Mouse (Mus musculus) embryonic facial prominence, embryonic 15.5 days (tissue): ENCODE results near the gene Pcnx. TPM values are rescaled to one million over a fixed set of nuclear protein-coding genes. Genes with fewer than 3 reads are reported as not detected.
A peak's percentile ranks its signal among the peaks of the same experiment; 100 is the strongest.

Source experiments
- ATAC-seq: fragments of 200-750 bp; cut with Nextera tagmentation; 2 replicates; pipeline ENCODE4 v1.8.0; 2017; ENCODE audit warnings: low read depth, moderate TSS enrichment; ENCODE audit not compliant: insufficient number of reproducible peaks, low FRiP score, low TSS enrichment
- H3K27ac ChIP-seq: fragments of 300-500 bp; sonication (generic); replicated peaks from 2 replicates; pipeline ENCODE4 v1.5.1; 2015; ENCODE audit warnings: mild to moderate bottlenecking, inconsistent platforms
- H3K27me3 ChIP-seq: fragments of 300-500 bp; sonication (generic); 2 replicates; pipeline ENCODE4 v1.6.1; 2015; ENCODE audit warnings: inconsistent platforms
- H3K36me3 ChIP-seq: fragments of 300-500 bp; sonication (generic); 2 replicates; pipeline ENCODE4 v1.6.1; 2015; ENCODE audit warnings: mild to moderate bottlenecking, inconsistent platforms
- H3K4me1 ChIP-seq: fragments of 300-500 bp; sonication (generic); 2 replicates; pipeline ENCODE4 v1.6.1; 2015; ENCODE audit warnings: inconsistent platforms
- H3K4me2 ChIP-seq: fragments of 300-500 bp; sonication (generic); replicated peaks from 2 replicates; pipeline ENCODE4 v1.6.1; 2015; ENCODE audit warnings: mild to moderate bottlenecking, inconsistent platforms
- H3K4me3 ChIP-seq: fragments of 300-500 bp; sonication (generic); replicated peaks from 2 replicates; pipeline ENCODE4 v1.5.1; 2015; ENCODE audit warnings: mild to moderate bottlenecking, inconsistent platforms
- H3K9ac ChIP-seq: fragments of 300-500 bp; sonication (generic); 2 replicates; pipeline ENCODE4 v1.6.1; 2015; ENCODE audit warnings: inconsistent platforms
- H3K9me3 ChIP-seq: fragments of 300-500 bp; sonication (generic); replicated peaks from 2 replicates; pipeline ENCODE4 v1.6.1; 2016; ENCODE audit warnings: inconsistent platforms
- WGBS: fragments of 180-500 bp; shearing (Covaris S2); methylation state at CpG from one replicate; pipeline ENCODE4 v1.1.7; 2015; 5-methylcytosine and 5-hydroxymethylcytosine counted together
- polyA plus RNA-seq: library from polyadenylated mRNA; unstranded; fragments of >200 nt; fragmentation: Nextera tagmentation; extraction: Ambion mirVana; gene quantifications from 2 replicates; pipeline ENCODE4 v1.2.1, GENCODE M21; 2015

Pcnx gene
- polyA plus RNA-seq, 1 experiment from 2014 or later = 11.0 TPM

- H3K9ac ChIP-seq = no peak overlapping the region
- H3K4me3 ChIP-seq = no peak overlapping the region
- peaks cover 61% of the 10 kb centered on the region for H3K4me1 ChIP-seq
- no peak overlapping the region for H3K4me2 ChIP-seq
- H3K27ac ChIP-seq = no peak overlapping the region
- no peak for ATAC-seq
- no peaks in the 10 kb centered on the region for H3K27me3 ChIP-seq
- no peaks in the 10 kb centered on the region for H3K9me3 ChIP-seq
- H3K36me3 ChIP-seq = no peaks in the 10 kb centered on the region
- WGBS = 75% methylated on average over 8 of the region's 8 CpGs
Observed at GRCm38 (mm10) chr12:81855031-81855430, 4.8 kb upstream of the Pcnx start.

- Histone ChIP-seq H3K4me2 (no peak overlapping the region), H3K27ac (no peak overlapping the region), H3K9me3 (no peaks in the 10 kb centered on the region), H3K9ac (no peak overlapping the region), H3K27me3 (no peaks in the 10 kb centered on the region), H3K4me1 (peaks cover 58% of the 10 kb centered on the region), H3K4me3 (no peak overlapping the region), H3K36me3 (no peaks in the 10 kb centered on the region)
- 38% methylated on average over 4 of the region's 4 CpGs for WGBS
- ATAC-seq = no peak
Observed at GRCm38 (mm10) chr12:81856696-81857095, 3.1 kb upstream of the Pcnx start.

GRCm38 (mm10) chr12:81857251-81857650 lies 2.6 kb upstream of the Pcnx start:
- 37% methylated on average over 4 of the region's 4 CpGs for WGBS
- Histone ChIP-seq H3K27me3 (no peaks in the 10 kb centered on the region), H3K27ac (peak overlapping the region; percentile 69), H3K36me3 (no peaks in the 10 kb centered on the region), H3K4me2 (no peak overlapping the region), H3K9me3 (no peaks in the 10 kb centered on the region), H3K9ac (no peak overlapping the region), H3K4me1 (peaks cover 58% of the 10 kb centered on the region), H3K4me3 (no peak overlapping the region)
- ATAC-seq = no peak

GRCm38 (mm10) chr12:81857978-81858569 lies 1.7 kb upstream of the Pcnx start:
- Histone ChIP-seq H3K4me3 (no peak overlapping the region), H3K4me2 (no peak overlapping the region), H3K4me1 (peaks cover 58% of the 10 kb centered on the region), H3K27me3 (no peaks in the 10 kb centered on the region), H3K27ac (peak overlapping the region; percentile 69), H3K36me3 (no peaks in the 10 kb centered on the region), H3K9ac (no peak overlapping the region), H3K9me3 (no peaks in the 10 kb centered on the region)
- 32% methylated on average over 8 of the region's 8 CpGs for WGBS
- ATAC-seq = no peak

GRCm38 (mm10) chr12:81860308-81861181 lies 722 bp downstream of the Pcnx start:
- Histone ChIP-seq H3K9me3 (no peaks in the 10 kb centered on the region), H3K27ac (peak overlapping the region; percentile 93), H3K9ac (peak overlapping the region; percentile 90), H3K36me3 (no peaks in the 10 kb centered on the region), H3K4me2 (peak overlapping the region; percentile 54), H3K4me3 (peak overlapping the region; percentile 92), H3K27me3 (no peaks in the 10 kb centered on the region), H3K4me1 (peaks cover 50% of the 10 kb centered on the region)
- under 1% methylated on average over 97 of the region's 107 CpGs for WGBS
- peak; percentile 72 for ATAC-seq

- 18% methylated on average over 18 of the region's 18 CpGs for WGBS
- ATAC-seq = no peak
Observed at GRCm38 (mm10) chr12:81861199-81862085, 1.6 kb downstream of the Pcnx start.

GRCm38 (mm10) chr12:81862351-81862802 lies 2.6 kb downstream of the Pcnx start:
- Histone ChIP-seq H3K36me3 (no peaks in the 10 kb centered on the region), H3K9me3 (no peaks in the 10 kb centered on the region), H3K4me2 (peak overlapping the region; percentile 54), H3K27me3 (no peaks in the 10 kb centered on the region), H3K27ac (no peak overlapping the region), H3K9ac (peak overlapping the region; percentile 21; the same call in 1 of the 2 replicates), H3K4me3 (peak overlapping the region; percentile 92), H3K4me1 (peaks cover 36% of the 10 kb centered on the region)
- no peak for ATAC-seq
- WGBS = 39% methylated on average over 8 of the region's 8 CpGs

More at GRCm38 (mm10) chr12:81861199-81862085, 1.6 kb downstream of the Pcnx start:
- H3K27me3 ChIP-seq = no peaks in the 10 kb centered on the region
- peak overlapping the region; percentile 54 for H3K4me2 ChIP-seq
- H3K27ac ChIP-seq = peak overlapping the region; percentile 93
- H3K36me3 ChIP-seq = no peaks in the 10 kb centered on the region
- H3K4me1 ChIP-seq = peaks cover 45% of the 10 kb centered on the region
- H3K9ac ChIP-seq = peak overlapping the region; percentile 90
- no peaks in the 10 kb centered on the region for H3K9me3 ChIP-seq
- H3K4me3 ChIP-seq = peak overlapping the region; percentile 92

GRCm38 (mm10) chr12:81863949-81864348 lies 4.1 kb downstream of the Pcnx start:
- H3K27me3 ChIP-seq = no peaks in the 10 kb centered on the region
- no peak overlapping the region for H3K9ac ChIP-seq
- no peak overlapping the region for H3K4me2 ChIP-seq
- WGBS = 85% methylated on average over 4 of the region's 4 CpGs
- H3K9me3 ChIP-seq = no peaks in the 10 kb centered on the region
- no peak overlapping the region for H3K27ac ChIP-seq
- H3K4me3 ChIP-seq = no peak overlapping the region
- peaks cover 22% of the 10 kb centered on the region for H3K4me1 ChIP-seq
- no peak for ATAC-seq
- 0 out of 2 replicates have a peak, but pooled peaks cover 4% of the 10 kb centered on the region for H3K36me3 ChIP-seq

DNA sequence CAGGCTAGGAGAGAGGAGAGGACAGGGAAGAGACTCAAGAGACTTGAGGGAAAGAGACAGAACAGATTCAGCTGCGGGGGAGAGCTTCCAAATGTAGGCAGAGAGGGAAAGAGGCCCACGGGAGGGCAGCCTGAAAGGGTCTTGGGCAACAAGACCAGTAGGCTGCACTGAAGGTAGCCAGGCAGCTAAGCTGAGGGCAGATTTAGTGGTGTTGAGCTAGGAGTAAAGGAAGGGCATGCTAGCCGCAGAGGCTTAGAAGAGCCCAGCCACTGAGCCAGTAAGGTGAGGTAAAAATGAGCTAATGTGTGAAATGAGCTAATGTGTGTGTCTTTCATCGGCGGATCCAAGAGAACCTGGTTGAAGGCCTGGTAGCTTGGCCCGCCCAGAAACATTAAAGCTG lies 5.4 kb downstream of the Pcnx start:
- Histone ChIP-seq H3K27ac (no peak overlapping the region), H3K4me1 (peaks cover 23% of the 10 kb centered on the region), H3K4me3 (no peak overlapping the region), H3K9me3 (no peaks in the 10 kb centered on the region), H3K9ac (no peak overlapping the region), H3K4me2 (no peak overlapping the region), H3K27me3 (no peaks in the 10 kb centered on the region), H3K36me3 (0 out of 2 replicates have a peak, but pooled peaks cover 4% of the 10 kb centered on the region)
- WGBS = 83% methylated on average over 6 of the region's 6 CpGs
- ATAC-seq = no peak

- Histone ChIP-seq H3K27me3 (no peaks in the 10 kb centered on the region), H3K4me1 (peaks cover 19% of the 10 kb centered on the region), H3K4me3 (no peak overlapping the region), H3K27ac (no peak overlapping the region), H3K36me3 (0 out of 2 replicates have a peak, but pooled peaks cover 4% of the 10 kb centered on the region), H3K4me2 (no peak overlapping the region), H3K9me3 (no peaks in the 10 kb centered on the region), H3K9ac (no peak overlapping the region)
- ATAC-seq = no peak
- WGBS = 94% methylated on average over 4 of the region's 4 CpGs
Observed at GRCm38 (mm10) chr12:81867316-81867715, 7.5 kb downstream of the Pcnx start.
